Mouse (Mus musculus) brain, embryonic 14.5 days (tissue): ENCODE results near the gene Foxn1. TPM values are rescaled to one million over a fixed set of nuclear protein-coding genes. Genes with fewer than 3 reads are reported as not detected.

Experiments used
- DNase-seq: peaks from one replicate; pipeline ENCODE4 v3.0.0-alpha.2; 2011; ENCODE audit warnings: low read depth
- CTCF ChIP-seq: fragments of 200-500 bp; IDR thresholded peaks from 2 replicates; pipeline ENCODE4 v1.5.1; 2012; ENCODE audit warnings: inconsistent platforms, mild to moderate bottlenecking, moderate library complexity, borderline replicate concordance; ENCODE audit not compliant: insufficient read depth, insufficient read length; ENCODE audit errors: extremely low read depth
- POLR2A ChIP-seq: fragments of 200-500 bp; IDR thresholded peaks from 2 replicates; pipeline ENCODE4 v1.6.1; 2012; ENCODE audit warnings: mild to moderate bottlenecking, inconsistent platforms, borderline replicate concordance; ENCODE audit not compliant: poor library complexity, insufficient read depth, insufficient read length, severe bottlenecking; ENCODE audit errors: extremely low read depth
- polyA plus RNA-seq: library from polyadenylated mRNA; depleted of rRNA; stranded (reverse); fragments of >200 nt; gene quantifications from 2 replicates; pipeline ENCODE4 v1.2.3, GENCODE M21; 2012; rRNA removed

Gene Foxn1
- polyA plus RNA-seq, 1 experiment: 0.03 TPM

GRCm38 (mm10) chr11:78328512-78329056, 57.8 kb downstream of the Foxn1 start:
- TF ChIP-seq CTCF (no peak), POLR2A (no peak)
- DNase-seq: no peak

- DNase-seq: peak; percentile 98
- TF ChIP-seq POLR2A (peak; percentile 68; the same call in 1 of the 2 replicates), CTCF (no peak)
Observed at GRCm38 (mm10) chr11:78327634-78328511, 58.5 kb downstream of the Foxn1 start, which contains the start of gene Pigs. Gene Pigs (plus strand): TSS chr11:78328415.

- TF ChIP-seq CTCF (no peak), POLR2A (no peak)
- DNase-seq: no peak
Observed at GRCm38 (mm10) chr11:78327215-78327614, 59.1 kb downstream of the Foxn1 start.

- no peak for DNase-seq
- TF ChIP-seq POLR2A: no peak
Observed at GRCm38 (mm10) chr11:78324965-78325364, 61.4 kb downstream of the Foxn1 start.

GRCm38 (mm10) chr11:78324000-78324785, 62.2 kb downstream of the Foxn1 start:
- DNase-seq: peak; percentile 91
- TF ChIP-seq CTCF (no peak), POLR2A (no peak)

GRCm38 (mm10) chr11:78322860-78323259, 63.5 kb downstream of the Foxn1 start, which contains the start of gene Aldoc:
Gene Aldoc (plus strand): TSS chr11:78322968.
- peak; percentile 94 for DNase-seq
- TF ChIP-seq CTCF: no peak
- no peak for TF ChIP-seq POLR2A

- no peak for TF ChIP-seq CTCF
- no peak for TF ChIP-seq POLR2A
- DNase-seq: peak; percentile 90
Observed at GRCm38 (mm10) chr11:78322076-78322831, 64.1 kb downstream of the Foxn1 start.

GRCm38 (mm10) chr11:78318411-78318810, 67.9 kb downstream of the Foxn1 start:
- DNase-seq: peak; percentile 77
- no peak for TF ChIP-seq POLR2A

GRCm38 (mm10) chr11:78313662-78314061, 72.7 kb downstream of the Foxn1 start:
- DNase-seq: no peak
- no peak for TF ChIP-seq CTCF
- no peak for TF ChIP-seq POLR2A

GRCm38 (mm10) chr11:78310861-78311511, 75.4 kb downstream of the Foxn1 start:
- DNase-seq: no peak

More at GRCm38 (mm10) chr11:78310861-78311511, 75.4 kb downstream of the Foxn1 start:
- TF ChIP-seq POLR2A: no peak
- TF ChIP-seq CTCF: no peak

Other genes with a start within 250 kb of the Foxn1 start
- gene Traf4, start 221.0 kb downstream of the Foxn1 start, polyA plus RNA-seq: 204 and 250 TPM in 2 replicates
- gene Nek8, start 209.9 kb downstream of the Foxn1 start, polyA plus RNA-seq: 8.1 and 13.8 TPM in 2 replicates
- gene Tlcd1, start 209.8 kb downstream of the Foxn1 start, polyA plus RNA-seq: 13.1 and 15.4 TPM in 2 replicates
- gene Rpl23a, start 203.0 kb downstream of the Foxn1 start, polyA plus RNA-seq: 1,462 and 1,587 TPM in 2 replicates
- 67.6 and 98.9 TPM in 2 replicates for gene Rab34, start 198.1 kb downstream of the Foxn1 start, polyA plus RNA-seq
- 0.43 and 1.0 TPM in 2 replicates for gene Proca1, start 193.2 kb downstream of the Foxn1 start, polyA plus RNA-seq
- 109 and 130 TPM in 2 replicates for gene Sdf2, start 140.8 kb downstream of the Foxn1 start, polyA plus RNA-seq
- gene Supt6, start 140.6 kb downstream of the Foxn1 start, polyA plus RNA-seq: 17.3 and 39.5 TPM in 2 replicates
- 60.9 and 71.2 TPM in 2 replicates for gene 2610507B11Rik, start 124.8 kb downstream of the Foxn1 start, polyA plus RNA-seq
- gene BC030499, start 95.7 kb downstream of the Foxn1 start, polyA plus RNA-seq: 0.49 and 0.72 TPM in 2 replicates
- gene Spag5, start 85.0 kb downstream of the Foxn1 start, polyA plus RNA-seq: 22.0 and 42.0 TPM in 2 replicates
- 126 and 134 TPM in 2 replicates for gene Aldoc, start 63.6 kb downstream of the Foxn1 start, polyA plus RNA-seq
- gene Pigs, start 58.1 kb downstream of the Foxn1 start, polyA plus RNA-seq: 75.3 and 81.7 TPM in 2 replicates
- 137 and 174 TPM in 2 replicates for gene Unc119, start 43.1 kb downstream of the Foxn1 start, polyA plus RNA-seq
- not detected in 2 replicates for gene Slc13a2, start 35.7 kb upstream of the Foxn1 start, polyA plus RNA-seq
- gene Slc46a1, start 79.1 kb upstream of the Foxn1 start, polyA plus RNA-seq: 15.1 and 15.5 TPM in 2 replicates
- gene Sarm1, start 111.2 kb upstream of the Foxn1 start, polyA plus RNA-seq: 43.3 and 53.5 TPM in 2 replicates
- 68.0 and 125 TPM in 2 replicates for gene Vtn, start 112.5 kb upstream of the Foxn1 start, polyA plus RNA-seq
- 0.15 and 0.32 TPM in 2 replicates for gene Sebox, start 116.9 kb upstream of the Foxn1 start, polyA plus RNA-seq
- 49.9 and 65.5 TPM in 2 replicates for gene Tmem199, start 125.6 kb upstream of the Foxn1 start, polyA plus RNA-seq
- 106 and 117 TPM in 2 replicates for gene Poldip2, start 125.6 kb upstream of the Foxn1 start, polyA plus RNA-seq
- 47.2 and 55.3 TPM in 2 replicates for gene Tnfaip1, start 149.8 kb upstream of the Foxn1 start, polyA plus RNA-seq
- 69.7 and 79.3 TPM in 2 replicates for gene Ift20, start 149.8 kb upstream of the Foxn1 start, polyA plus RNA-seq
- gene Tmem97, start 164.2 kb upstream of the Foxn1 start, polyA plus RNA-seq: 15.2 and 16.6 TPM in 2 replicates